Mouse (Mus musculus): ENCODE measurements around the gene St6galnac3.

DNA sequence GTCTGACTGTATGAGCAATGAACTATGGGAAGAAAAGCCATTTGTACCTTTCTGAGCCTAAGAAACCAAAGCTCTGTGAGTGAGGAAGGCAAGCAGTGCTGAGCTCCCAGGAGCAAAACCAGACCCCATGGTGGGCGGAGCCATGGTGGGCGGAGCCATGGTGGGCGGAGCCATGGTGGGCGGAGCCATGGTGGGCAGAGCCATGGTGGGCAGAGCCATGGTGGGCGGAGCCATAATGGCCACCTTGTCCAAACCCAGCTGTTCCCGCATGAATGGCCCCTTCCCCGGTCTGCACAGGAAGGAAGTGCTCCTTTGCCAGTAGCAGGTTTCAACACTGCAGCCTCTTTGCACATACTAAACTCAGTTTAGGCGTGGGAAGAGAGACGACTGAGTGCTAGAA is 411.4 kb downstream of the St6galnac3 start:
- TF ChIP-seq CTCF (IDR thresholded peaks at IDR 0.05; ENCODE audit: borderline replicate concordance, insufficient read depth, low read length) (no peak), POLR2A (IDR thresholded peaks at IDR 0.05; ENCODE audit: low read depth, low read length) (no peak)

Measured in embryonic fibroblast, embryonic 13.5 days (primary cell).